Mouse (Mus musculus) hindbrain, embryonic 11.5 days (tissue): Measurements from ENCODE around the gene Dnah17. TPM values are rescaled to one million over a fixed set of nuclear protein-coding genes. Genes with fewer than 3 reads are reported as not detected.
A peak's percentile ranks its signal among the peaks of the same experiment; 100 is the strongest.

Experiments
- ATAC-seq: fragments of 200-750 bp; cut with Nextera tagmentation; 2 replicates; pipeline ENCODE4 v1.8.0; 2017; ENCODE audit warnings: mild to moderate bottlenecking, moderate TSS enrichment, moderate library complexity; ENCODE audit not compliant: low FRiP score
- DNase-seq: peaks from one replicate; pipeline ENCODE4 v3.0.0-alpha.2; 2015; ENCODE audit warnings: low spot score
- H3K27ac ChIP-seq: fragments of 300-500 bp; sonication (generic); 2 replicates; pipeline ENCODE4 v1.5.1; 2014; ENCODE audit warnings: mild to moderate bottlenecking, low read depth, low read length
- H3K27me3 ChIP-seq: fragments of 300-500 bp; sonication (generic); 2 replicates; pipeline ENCODE4 v1.6.1; 2014; ENCODE audit warnings: mild to moderate bottlenecking, low read length, moderate library complexity, mixed read lengths; ENCODE audit not compliant: control insufficient read depth, insufficient read depth
- H3K36me3 ChIP-seq: fragments of 300-500 bp; sonication (generic); 2 replicates; pipeline ENCODE4 v1.6.1; 2014; ENCODE audit warnings: mild to moderate bottlenecking, low read length, moderate library complexity, mixed read lengths; ENCODE audit not compliant: control insufficient read depth, insufficient read depth
- H3K4me1 ChIP-seq: fragments of 300-500 bp; sonication (generic); replicated peaks from 2 replicates; pipeline ENCODE4 v1.6.1; 2014; ENCODE audit warnings: low read length, mixed read lengths; ENCODE audit not compliant: control insufficient read depth, insufficient read depth
- H3K4me2 ChIP-seq: fragments of 300-500 bp; sonication (generic); replicated peaks from 2 replicates; pipeline ENCODE4 v1.6.1; 2014; ENCODE audit warnings: mild to moderate bottlenecking, low read depth, low read length
- H3K4me3 ChIP-seq: fragments of 300-500 bp; sonication (generic); 2 replicates; pipeline ENCODE4 v1.5.1; 2014; ENCODE audit warnings: low read depth, low read length
- H3K9ac ChIP-seq: fragments of 300-500 bp; sonication (generic); 2 replicates; pipeline ENCODE4 v1.6.1; 2014; ENCODE audit warnings: low read depth, low read length
- H3K9me3 ChIP-seq: fragments of 300-500 bp; sonication (generic); 2 replicates; pipeline ENCODE4 v1.6.1; 2016; ENCODE audit warnings: low read length; ENCODE audit not compliant: control insufficient read depth
- WGBS: fragments of 180-500 bp; shearing (Covaris S2); extraction: QIAGEN DNeasy Blood & Tissue Kit; methylation state at CpG from one replicate; pipeline ENCODE4 v1.1.7; 2014; 5-methylcytosine and 5-hydroxymethylcytosine counted together
- polyA plus RNA-seq: library from polyadenylated mRNA; unstranded; fragments of >200 nt; fragmentation: Nextera tagmentation; extraction: Ambion mirVana; gene quantifications from 2 replicates; pipeline ENCODE4 v1.2.1, GENCODE M21; 2014

Gene Dnah17
- polyA plus RNA-seq, 1 experiment from 2014 or later, result 0.17 TPM

- Histone ChIP-seq H3K36me3 (no peaks in the 10 kb centered on the region), H3K9ac (no peak overlapping the region), H3K27me3 (no peaks in the 10 kb centered on the region), H3K9me3 (no peaks in the 10 kb centered on the region), H3K4me3 (no peak overlapping the region), H3K4me1 (peaks cover 23% of the 10 kb centered on the region), H3K27ac (peak overlapping the region; percentile 94), H3K4me2 (no peak overlapping the region)
- 19% methylated on average over 14 of the region's 14 CpGs for WGBS
- DNase-seq, result peak; percentile 24
- no peak for ATAC-seq
Measured at GRCm38 (mm10) chr11:117974327-117975125, 155.9 kb downstream of the Dnah17 start.

GRCm38 (mm10) chr11:117973569-117973968 lies 156.9 kb downstream of the Dnah17 start:
- Histone ChIP-seq H3K27ac (no peak overlapping the region), H3K4me2 (no peak overlapping the region), H3K4me3 (no peak overlapping the region), H3K9ac (no peak overlapping the region), H3K4me1 (peaks cover 23% of the 10 kb centered on the region), H3K36me3 (no peaks in the 10 kb centered on the region), H3K27me3 (no peaks in the 10 kb centered on the region), H3K9me3 (no peaks in the 10 kb centered on the region)
- WGBS, result 46% methylated on average over 5 of the region's 5 CpGs
- ATAC-seq (no peak), DNase-seq (no peak)

GRCm38 (mm10) chr11:117972656-117973558 lies 157.5 kb downstream of the Dnah17 start:
- peaks cover 23% of the 10 kb centered on the region for H3K4me1 ChIP-seq
- H3K9ac ChIP-seq, result no peak overlapping the region
- H3K4me2 ChIP-seq, result no peak overlapping the region
- DNase-seq (no peak), ATAC-seq (no peak)
- H3K36me3 ChIP-seq, result no peaks in the 10 kb centered on the region
- WGBS, result 57% methylated on average over 11 of the region's 11 CpGs
- H3K9me3 ChIP-seq, result no peaks in the 10 kb centered on the region
- H3K27ac ChIP-seq, result no peak overlapping the region
- H3K4me3 ChIP-seq, result no peak overlapping the region
- 0 out of 2 replicates have a peak, but pooled peaks cover 3% of the 10 kb centered on the region for H3K27me3 ChIP-seq

Other genes starting within 250 kb of the Dnah17 start
- 3.4 and 5.6 TPM in 2 replicates for gene Socs3, start 160.6 kb downstream of the Dnah17 start, polyA plus RNA-seq
- 38.6 and 39.1 TPM in 2 replicates for gene Pgs1, start 144.3 kb downstream of the Dnah17 start, polyA plus RNA-seq
- gene Cyth1, start 118.0 kb upstream of the Dnah17 start, polyA plus RNA-seq, result 16.5 and 16.7 TPM in 2 replicates
- 9.8 and 9.9 TPM in 2 replicates for gene Usp36, start 159.6 kb upstream of the Dnah17 start, polyA plus RNA-seq
- gene Cep295nl, start 211.9 kb upstream of the Dnah17 start, polyA plus RNA-seq, result 0.37 and 0.42 TPM in 2 replicates
- gene Timp2, start 225.1 kb upstream of the Dnah17 start, polyA plus RNA-seq, result 39.5 and 41.2 TPM in 2 replicates